Mouse (Mus musculus): ENCODE results near the gene Eps15l1. TPM values are rescaled to one million over a fixed set of nuclear protein-coding genes. Genes with fewer than 3 reads are reported as not detected.

Gene Eps15l1
- 19.6 and 21.1 TPM in 2 replicates for polyA plus RNA-seq (2012; rRNA removed)
- polyA plus RNA-seq (2014; fragmentation: Nextera tagmentation; extraction: Ambion mirVana): 16.9 and 17.7 TPM in 2 replicates

DNA sequence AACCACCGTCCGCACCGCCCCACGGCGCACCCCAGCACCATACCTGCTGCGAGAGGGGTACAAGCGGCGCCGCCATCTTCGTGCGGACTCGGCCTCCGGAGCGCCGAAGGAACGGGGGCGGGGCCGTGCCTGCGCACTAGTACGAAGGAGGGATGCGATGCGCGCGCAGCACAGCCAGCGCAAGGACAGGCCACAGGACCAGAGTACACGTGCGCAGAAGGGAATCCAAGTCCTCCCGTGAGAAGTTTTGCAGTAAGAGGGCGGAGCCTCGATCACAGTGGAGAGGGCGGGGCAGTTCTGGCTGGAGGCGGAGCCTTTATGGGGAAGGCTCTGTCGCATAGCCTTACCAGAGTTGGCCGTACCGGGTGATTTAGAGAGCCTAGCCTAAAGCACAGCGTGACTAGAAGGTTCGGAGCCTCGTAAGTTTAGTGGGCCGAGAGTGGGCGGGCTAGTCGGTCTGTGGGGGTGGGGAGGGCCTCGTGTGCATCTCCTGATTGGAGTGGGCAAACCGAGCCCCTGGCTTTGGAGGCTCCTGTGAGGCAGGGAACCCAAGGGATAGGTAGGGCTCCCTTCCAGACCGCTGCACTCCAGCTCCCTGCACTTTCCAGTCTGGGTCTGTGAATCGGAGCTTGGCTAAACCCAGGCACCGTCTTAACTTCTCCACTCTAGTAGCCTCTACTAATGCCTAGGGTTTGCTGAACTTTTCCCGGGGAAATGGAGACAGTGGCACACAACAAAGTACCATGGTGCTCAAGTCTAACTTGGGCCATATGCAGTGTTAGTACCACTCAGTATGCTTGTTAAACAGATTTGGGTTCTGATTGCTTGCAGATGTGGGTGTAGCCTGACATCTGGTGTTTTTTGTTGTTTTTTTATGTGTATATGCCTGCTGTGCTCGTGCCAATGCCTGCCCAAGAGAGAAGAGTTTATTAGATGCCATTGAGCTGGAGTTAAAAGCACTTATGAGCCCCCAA lies at the start of gene Eps15l1:
Gene Eps15l1, minus strand, starts transcription at position 99 of the 974 bp plus-strand sequence.
- H3K27ac ChIP-seq: peak within 1 kb of the TSS; percentile 67
- TF ChIP-seq EP300 (IDR thresholded peaks at IDR 0.05; ENCODE audit: low read depth) (no peak), CTCF (IDR thresholded peaks at IDR 0.05; ENCODE audit: low read depth) (0 out of 2 replicates have a peak, but pooled peaks have one; percentile 2)
- peaks cover 21 to 38% of the 10 kb centered on the region in 2 experiments for H3K4me1 ChIP-seq (replicated peaks; ENCODE audit: control insufficient read depth in 2 of 2, insufficient read depth in 2 of 2, low read length in 1 of 2)
- 1% methylated on average over 48 of the region's 48 CpGs for WGBS (ENCODE audit: insufficient replicate concordance)
- no peaks in the 10 kb centered on the region for H3K27me3 ChIP-seq (ENCODE audit: control insufficient read depth, insufficient read depth, low read length)
- peak within 1 kb of the TSS; percentile 62 to 81 for H3K4me3 ChIP-seq (ENCODE audit: insufficient read depth in 1 of 2, low read depth in 2 of 2, low read length in 2 of 2)
- H3K9ac ChIP-seq (replicated peaks): peak within 1 kb of the TSS; percentile 63
- DNase-seq (ENCODE audit: low read depth in 3 of 3, low spot score in 3 of 3) (peak; percentile 99), ATAC-seq (ENCODE audit: insufficient read depth) (peak; percentile 95)
- H3K9me3 ChIP-seq (ENCODE audit: control insufficient read depth, low read length): no peaks in the 10 kb centered on the region
- no peaks in the 10 kb centered on the region for H3K36me3 ChIP-seq (replicated peaks; ENCODE audit: control insufficient read depth, insufficient read depth, low read depth)
- H3K4me2 ChIP-seq (ENCODE audit: low read depth): peak within 1 kb of the TSS; percentile 89

GRCm38 (mm10) chr8:72470684-72471083 lies 49.4 kb upstream of the Eps15l1 start:
- TF ChIP-seq EP300 (IDR thresholded peaks at IDR 0.05; ENCODE audit: low read depth) (no peak), CTCF (IDR thresholded peaks at IDR 0.05; ENCODE audit: low read depth) (no peak)
- Histone ChIP-seq H3K27ac (no peak overlapping the region), H3K4me1 (replicated peaks; ENCODE audit: control insufficient read depth in 2 of 2, insufficient read depth in 2 of 2, low read length in 1 of 2) (peaks cover 3 to 4% of the 10 kb centered on the region in 2 experiments), H3K9me3 (ENCODE audit: control insufficient read depth, low read length) (no peaks in the 10 kb centered on the region), H3K4me2 (ENCODE audit: low read depth) (no peak overlapping the region), H3K36me3 (replicated peaks; ENCODE audit: control insufficient read depth, insufficient read depth, low read depth) (peaks cover 73% of the 10 kb centered on the region), H3K27me3 (ENCODE audit: control insufficient read depth, insufficient read depth, low read length) (no peaks in the 10 kb centered on the region), H3K9ac (replicated peaks) (no peak overlapping the region), H3K4me3 (ENCODE audit: insufficient read depth in 1 of 2, low read depth in 2 of 2, low read length in 2 of 2) (no peak overlapping the region)
- DNase-seq (ENCODE audit: low read depth in 3 of 3, low spot score in 3 of 3): no peak
- ATAC-seq (ENCODE audit: insufficient read depth): no peak
- 92% methylated on average over 7 of the region's 7 CpGs for WGBS (ENCODE audit: insufficient replicate concordance)

DNA sequence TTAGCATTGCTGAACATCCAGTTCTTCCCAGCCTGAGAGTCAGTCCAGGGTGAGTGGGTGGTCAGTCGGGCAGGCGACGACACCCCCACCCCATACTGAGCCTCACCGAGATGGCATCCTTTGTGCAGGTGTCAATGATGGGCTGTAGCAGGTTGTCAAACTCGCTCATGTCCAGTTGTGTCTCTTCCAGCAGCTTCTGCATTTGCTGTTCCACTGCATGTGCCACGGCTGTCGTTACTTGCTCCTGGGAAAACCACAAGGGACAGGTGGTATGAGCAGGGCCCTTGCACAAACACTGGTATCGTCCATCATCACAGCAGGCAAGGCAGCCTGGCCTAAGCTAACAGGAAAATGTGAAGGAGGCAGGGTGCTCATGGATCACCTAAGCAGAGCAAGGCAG lies 48.7 kb upstream of the Eps15l1 start:
- peaks cover 2 to 3% of the 10 kb centered on the region in 2 experiments; a peak in 3 of 4 replicates for H3K4me1 ChIP-seq (replicated peaks; ENCODE audit: control insufficient read depth in 2 of 2, insufficient read depth in 2 of 2, low read length in 1 of 2)
- DNase-seq (ENCODE audit: low read depth in 3 of 3, low spot score in 3 of 3) (no peak), ATAC-seq (ENCODE audit: insufficient read depth) (no peak)
- no peak overlapping the region for H3K27ac ChIP-seq
- H3K4me3 ChIP-seq (ENCODE audit: insufficient read depth in 1 of 2, low read depth in 2 of 2, low read length in 2 of 2): no peak overlapping the region
- TF ChIP-seq CTCF (IDR thresholded peaks at IDR 0.05; ENCODE audit: low read depth) (no peak), EP300 (IDR thresholded peaks at IDR 0.05; ENCODE audit: low read depth) (no peak)
- no peak overlapping the region for H3K9ac ChIP-seq (replicated peaks)
- 89% methylated on average over 8 of the region's 8 CpGs for WGBS (ENCODE audit: insufficient replicate concordance)
- H3K36me3 ChIP-seq (replicated peaks; ENCODE audit: control insufficient read depth, insufficient read depth, low read depth): peaks cover 80% of the 10 kb centered on the region
- no peaks in the 10 kb centered on the region for H3K27me3 ChIP-seq (ENCODE audit: control insufficient read depth, insufficient read depth, low read length)
- H3K9me3 ChIP-seq (ENCODE audit: control insufficient read depth, low read length): no peaks in the 10 kb centered on the region
- H3K4me2 ChIP-seq (ENCODE audit: low read depth): no peak overlapping the region

- H3K9ac ChIP-seq (replicated peaks): no peak overlapping the region
- no peaks in the 10 kb centered on the region for H3K27me3 ChIP-seq (ENCODE audit: control insufficient read depth, insufficient read depth, low read length)
- DNase-seq (ENCODE audit: low read depth in 3 of 3, low spot score in 3 of 3) (no peak), ATAC-seq (ENCODE audit: insufficient read depth) (no peak)
- no peak for TF ChIP-seq CTCF (IDR thresholded peaks at IDR 0.05; ENCODE audit: low read depth)
- no peak for TF ChIP-seq EP300 (IDR thresholded peaks at IDR 0.05; ENCODE audit: low read depth)
- H3K9me3 ChIP-seq (ENCODE audit: control insufficient read depth, low read length): no peaks in the 10 kb centered on the region
- whole genome bisulfite sequencing (ENCODE audit: insufficient replicate concordance): 76% methylated on average over 2 of the region's 2 CpGs
- H3K36me3 ChIP-seq (replicated peaks; ENCODE audit: control insufficient read depth, insufficient read depth, low read depth): peaks cover 86% of the 10 kb centered on the region
- no peak overlapping the region for H3K4me2 ChIP-seq (ENCODE audit: low read depth)
- no peak overlapping the region for H3K4me3 ChIP-seq (ENCODE audit: insufficient read depth in 1 of 2, low read depth in 2 of 2, low read length in 2 of 2)
- peaks cover 2 to 3% of the 10 kb centered on the region in 2 experiments; a peak in 3 of 4 replicates for H3K4me1 ChIP-seq (replicated peaks; ENCODE audit: control insufficient read depth in 2 of 2, insufficient read depth in 2 of 2, low read length in 1 of 2)
- H3K27ac ChIP-seq: no peak overlapping the region
Observed at GRCm38 (mm10) chr8:72469243-72469642, 48.0 kb upstream of the Eps15l1 start.

DNA sequence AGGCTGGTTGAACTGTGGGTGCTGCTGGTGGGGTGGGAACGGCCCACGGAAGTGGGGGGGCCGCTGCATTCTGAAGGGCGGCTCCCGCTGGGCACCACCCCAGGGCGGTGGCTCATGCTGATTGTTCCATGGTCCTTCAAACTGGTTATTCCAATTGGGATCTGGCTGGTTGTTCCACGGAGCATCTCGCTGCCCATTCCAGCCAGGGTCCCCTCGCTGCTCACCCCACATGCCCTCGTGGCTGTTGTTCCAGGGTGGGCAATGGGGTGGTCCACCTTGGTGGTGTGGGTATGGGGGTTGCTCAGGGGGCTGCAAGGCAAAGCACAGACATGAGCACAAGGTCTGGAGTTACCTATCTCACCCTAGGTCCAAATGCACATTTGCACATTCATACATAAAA lies 43.0 kb upstream of the Eps15l1 start:
- no peak overlapping the region for H3K27ac ChIP-seq
- no peaks in the 10 kb centered on the region for H3K9me3 ChIP-seq (ENCODE audit: control insufficient read depth, low read length)
- peaks cover 96% of the 10 kb centered on the region for H3K36me3 ChIP-seq (replicated peaks; ENCODE audit: control insufficient read depth, insufficient read depth, low read depth)
- H3K4me1 ChIP-seq (replicated peaks; ENCODE audit: control insufficient read depth in 2 of 2, insufficient read depth in 2 of 2, low read length in 1 of 2): no peaks in the 10 kb centered on the region
- ATAC-seq (ENCODE audit: insufficient read depth) (no peak), DNase-seq (ENCODE audit: low read depth in 3 of 3, low spot score in 3 of 3) (no peak)
- TF ChIP-seq EP300 (IDR thresholded peaks at IDR 0.05; ENCODE audit: low read depth): no peak
- no peak for TF ChIP-seq CTCF (IDR thresholded peaks at IDR 0.05; ENCODE audit: low read depth)
- no peak overlapping the region for H3K4me2 ChIP-seq (ENCODE audit: low read depth)
- no peaks in the 10 kb centered on the region for H3K27me3 ChIP-seq (ENCODE audit: control insufficient read depth, insufficient read depth, low read length)
- WGBS (ENCODE audit: insufficient replicate concordance): 88% methylated on average over 10 of the region's 10 CpGs
- no peak overlapping the region for H3K4me3 ChIP-seq (ENCODE audit: insufficient read depth in 1 of 2, low read depth in 2 of 2, low read length in 2 of 2)
- no peak overlapping the region for H3K9ac ChIP-seq (replicated peaks)

Measured in liver, embryonic 14.5 days (tissue).